Mouse (Mus musculus): ENCODE results near the gene Pigl. TPM values are rescaled to one million over a fixed set of nuclear protein-coding genes. Genes with fewer than 3 reads are reported as not detected.

Gene Pigl
- total RNA-seq, 2 experiments from 2014 or later, result 2.9 to 3.3 TPM

- no peak for DNase-seq
- intact Hi-C loops (cut with DNase I), result loop anchor here (10.0 kb wide), 1 partner anchor 63 kb away; the partner anchor contains the start of gene Trpv2
These were observed 53.4 kb downstream of the Pigl start for GRCm38 (mm10) chr11:62511444-62512202.

- intact Hi-C loops (cut with DNase I), result loop anchor here (10.0 kb wide), 1 partner anchor 62 kb away; the partner anchor contains the start of gene Trpv2
- no peak for DNase-seq
These were observed 54.3 kb downstream of the Pigl start for GRCm38 (mm10) chr11:62512529-62513080.

GRCm38 (mm10) chr11:62513311-62513710, 55.1 kb downstream of the Pigl start:
- no peak for DNase-seq
- intact Hi-C loops (cut with DNase I), result loop anchor here (10.0 kb wide), 1 partner anchor 61 kb away; the partner anchor contains the start of gene Trpv2

DNA sequence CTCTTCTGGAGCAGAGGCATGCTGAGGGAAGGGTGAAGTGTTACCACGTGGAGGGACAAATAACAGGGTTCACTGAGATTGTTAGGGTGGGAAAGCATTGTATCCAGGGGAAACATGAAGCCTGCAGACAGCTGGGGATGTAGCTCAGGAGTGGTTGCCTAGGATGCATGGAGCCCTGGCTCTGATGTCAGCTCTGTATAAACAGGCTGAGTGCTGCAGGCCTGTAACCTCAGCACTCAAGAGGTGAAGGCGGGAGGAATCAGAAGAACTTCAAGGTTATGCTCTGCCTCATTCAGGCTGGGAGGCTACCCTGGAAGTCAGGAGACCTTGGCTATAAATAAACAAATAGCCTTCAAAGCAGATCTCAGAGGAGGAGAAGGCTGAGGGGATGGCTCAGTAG, 60.7 kb downstream of the Pigl start:
- no peak for DNase-seq
- intact Hi-C loops (cut with DNase I), result loop anchor here (10.0 kb wide), 1 partner anchor 56 kb away; the partner anchor contains the start of gene Trpv2

- intact Hi-C loops (cut with DNase I), result no loop called here
- no peak for DNase-seq
These were observed 64.0 kb downstream of the Pigl start for GRCm38 (mm10) chr11:62522283-62522682.

DNA sequence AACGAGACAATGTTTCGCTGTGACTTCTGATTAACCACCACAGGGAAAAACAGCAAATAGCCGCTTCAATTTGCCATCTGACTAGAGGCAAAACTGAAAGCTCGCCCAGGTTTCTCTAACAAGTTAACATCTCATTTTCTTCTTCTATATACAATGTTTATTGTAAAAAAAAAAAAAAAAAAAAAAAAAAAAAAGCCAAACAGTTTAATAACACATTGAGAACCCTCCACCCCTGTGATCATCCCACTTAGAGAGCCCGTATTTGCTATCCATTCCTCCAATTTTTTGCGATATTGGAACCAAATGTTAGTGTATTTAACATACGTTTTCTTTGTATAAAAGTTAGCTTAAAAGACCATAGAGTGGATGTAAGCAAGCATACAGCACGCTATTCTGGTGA, 78.8 kb downstream of the Pigl start:
- no peak for DNase-seq
- intact Hi-C loops (cut with DNase I), result loop anchor here (5.0 kb wide), 1 partner anchor 80 kb away; the partner anchor contains the start of genes Ncor1 and Pigl

DNA sequence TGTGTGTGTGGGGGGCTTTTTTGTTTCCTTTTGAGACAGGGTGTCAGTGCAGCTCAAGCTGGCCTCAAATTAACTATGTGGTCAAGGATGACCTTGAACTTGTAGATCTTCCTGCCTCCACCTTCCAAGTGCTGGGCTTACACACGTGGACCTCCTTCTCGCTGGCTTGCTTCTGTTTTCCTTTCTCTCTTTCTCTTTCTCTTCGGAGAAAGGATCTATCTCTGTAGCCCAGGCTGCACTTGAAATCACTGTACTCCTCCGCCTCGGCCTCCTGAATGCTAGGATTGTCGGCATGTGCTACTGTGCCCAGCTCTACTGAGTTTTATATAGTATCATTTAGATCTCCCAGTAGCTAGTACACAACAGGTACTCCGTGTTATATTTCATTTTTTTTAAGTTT, 79.3 kb downstream of the Pigl start:
- no peak for DNase-seq
- intact Hi-C loops (cut with DNase I), result loop anchor here (5.0 kb wide), 1 partner anchor 80 kb away; the partner anchor contains the start of genes Ncor1 and Pigl

DNA sequence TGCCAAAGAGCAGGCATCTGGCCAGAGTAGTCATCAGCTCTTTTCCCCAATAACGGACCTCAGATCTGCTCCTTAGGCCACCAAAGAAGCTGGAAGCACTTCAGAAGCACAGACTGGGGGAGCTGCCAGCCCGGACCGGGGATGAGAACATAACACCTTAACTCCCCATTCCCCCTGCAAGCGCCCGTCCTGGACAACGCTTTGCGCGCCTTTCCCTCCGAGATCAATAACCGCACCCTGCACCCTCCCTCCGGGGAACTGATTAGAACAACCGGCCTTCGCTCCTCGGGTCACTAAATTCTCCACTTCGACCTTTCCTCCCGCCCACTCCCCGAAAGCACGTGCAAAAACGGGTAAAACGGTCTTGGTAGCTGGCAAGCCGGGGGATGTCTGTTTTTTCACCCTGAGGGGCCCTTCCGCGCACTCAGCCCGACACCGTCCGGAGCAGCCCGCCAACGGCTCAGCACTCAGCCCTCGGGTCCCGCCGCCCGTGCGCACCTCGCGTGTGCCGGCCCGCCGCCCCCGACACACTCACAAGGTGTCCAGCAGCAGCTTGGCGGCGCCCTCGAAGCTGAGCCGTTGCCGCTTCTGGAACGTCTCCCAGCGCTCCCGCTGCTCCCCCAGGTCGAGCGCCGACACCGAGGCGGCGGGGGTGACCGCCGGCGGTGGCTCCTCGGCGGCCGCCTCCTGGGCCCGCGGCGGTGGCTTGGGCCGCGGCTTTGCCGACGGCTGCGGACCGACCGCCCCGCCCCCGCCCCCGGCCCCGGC, 80.2 kb downstream of the Pigl start:
- peak; percentile 60 to 76 for DNase-seq
- intact Hi-C loops (cut with DNase I), result loop anchor here (2.0 to 5.0 kb wide), 2 partner anchors 36 to 81 kb away; partner anchors contain the start of genes Ncor1, Pigl and Trpv2

- peak; percentile 77 to 79 for DNase-seq
- intact Hi-C loops (cut with DNase I), result loop anchor here (2.0 to 5.0 kb wide), 2 partner anchors 36 to 82 kb away; partner anchors contain the start of genes Ncor1, Pigl and Trpv2
These were observed 81.0 kb downstream of the Pigl start, which contains the start of gene Cenpv for GRCm38 (mm10) chr11:62539089-62539890. TSS of gene Cenpv (minus strand) at chr11:62539261.

DNA sequence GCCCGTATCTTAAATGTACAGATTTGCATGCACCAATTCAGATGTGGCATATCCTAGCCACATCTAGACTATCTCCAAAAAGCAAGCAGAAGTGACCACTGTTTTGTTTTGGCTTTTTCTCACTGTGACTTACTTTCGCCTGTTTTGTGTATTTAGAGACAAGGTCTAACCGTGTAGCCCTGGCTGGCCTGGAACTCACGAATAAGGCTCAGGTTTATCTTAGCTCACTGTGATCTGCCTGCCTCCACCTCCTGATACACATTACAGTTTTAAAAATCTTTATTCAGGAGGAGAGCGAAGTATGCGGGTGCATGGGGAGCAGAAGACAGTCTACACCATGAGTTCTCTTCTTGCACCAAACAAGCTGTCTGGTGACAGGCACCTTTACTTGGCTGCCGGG, 81.9 kb downstream of the Pigl start:
- no peak for DNase-seq
- intact Hi-C loops (cut with DNase I), result no loop called here

- no peak for DNase-seq
- intact Hi-C loops (cut with DNase I), result no loop called here
These were observed 82.7 kb downstream of the Pigl start for GRCm38 (mm10) chr11:62540969-62541368.

- intact Hi-C loops (cut with DNase I), result no loop called here
- DNase-seq, result no peak
These were observed 83.3 kb downstream of the Pigl start for GRCm38 (mm10) chr11:62541581-62541980.

- no peak for DNase-seq
- intact Hi-C loops (cut with DNase I), result no loop called here
These were observed 85.7 kb downstream of the Pigl start for GRCm38 (mm10) chr11:62543991-62544390.

GRCm38 (mm10) chr11:62549782-62550181, 91.5 kb downstream of the Pigl start:
- intact Hi-C loops (cut with DNase I), result loop anchor here (1.0 to 2.0 kb wide), 2 partner anchors 53 to 92 kb away; no protein-coding TSS in a partner anchor
- DNase-seq, result peak; percentile 74 to 75

DNA sequence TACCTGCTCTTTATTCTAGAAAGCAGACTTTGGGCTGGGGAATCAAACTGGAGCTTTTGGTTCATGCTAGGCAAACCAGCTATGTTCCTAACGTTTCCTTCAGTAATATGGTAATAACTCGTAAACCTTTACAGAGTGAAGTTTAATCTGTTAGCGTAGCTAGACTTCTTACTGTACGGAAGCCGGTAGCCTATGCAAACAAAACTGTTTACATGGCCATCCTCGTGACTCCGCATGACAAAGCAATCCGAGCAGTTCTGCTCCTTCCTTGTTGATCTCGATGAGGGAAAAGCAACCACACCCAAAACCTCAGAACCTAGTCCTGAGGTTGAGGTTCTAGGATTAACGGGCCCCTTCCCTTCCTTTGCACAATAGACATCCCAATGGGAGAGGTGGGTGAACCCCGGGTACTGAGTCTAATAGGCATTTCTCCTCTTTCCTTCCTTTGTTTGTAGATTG, 92.0 kb downstream of the Pigl start:
- intact Hi-C loops (cut with DNase I), result loop anchor here (1.0 to 2.0 kb wide), 2 partner anchors 53 to 93 kb away; no protein-coding TSS in a partner anchor
- peak; percentile 63 to 74 for DNase-seq

DNA sequence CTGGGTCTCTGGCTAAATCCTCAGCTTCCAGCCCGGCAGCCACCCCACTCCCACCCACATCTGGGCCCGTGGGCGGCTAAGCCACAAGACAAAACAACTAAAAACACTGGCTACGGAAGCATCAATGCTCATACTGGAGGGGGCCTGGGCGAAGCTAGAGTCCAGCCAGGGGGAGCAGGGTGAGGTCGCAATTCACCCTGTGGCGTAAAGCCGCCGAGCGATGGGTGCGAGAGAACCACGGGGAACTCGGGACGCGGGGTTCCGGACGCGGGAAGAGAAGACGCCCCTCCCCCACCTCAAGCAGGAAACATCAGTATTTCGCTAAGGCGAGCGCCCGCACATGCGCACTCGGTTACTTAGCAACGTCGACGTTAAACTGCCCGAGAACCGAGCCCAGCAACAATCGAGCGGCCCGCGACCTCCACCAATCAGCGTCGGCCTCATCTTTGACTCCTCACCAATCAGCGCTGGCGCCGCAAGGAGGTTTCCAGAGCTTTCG, 92.5 kb downstream of the Pigl start, which contains the start of gene Ubb:
Gene Ubb (plus strand): TSS at position 445 of the 499 bp plus-strand sequence.
- intact Hi-C loops (cut with DNase I), result loop anchor here (1.0 to 2.0 kb wide), 2 partner anchors 52 to 93 kb away; no protein-coding TSS in a partner anchor
- DNase-seq, result peak; percentile 98

- intact Hi-C loops (cut with DNase I), result loop anchor here (2.0 kb wide), 1 partner anchor 51 kb away; no protein-coding TSS in a partner anchor
- peak; percentile 94 to 96 for DNase-seq
These were observed 93.2 kb downstream of the Pigl start for GRCm38 (mm10) chr11:62551226-62552119.

DNA sequence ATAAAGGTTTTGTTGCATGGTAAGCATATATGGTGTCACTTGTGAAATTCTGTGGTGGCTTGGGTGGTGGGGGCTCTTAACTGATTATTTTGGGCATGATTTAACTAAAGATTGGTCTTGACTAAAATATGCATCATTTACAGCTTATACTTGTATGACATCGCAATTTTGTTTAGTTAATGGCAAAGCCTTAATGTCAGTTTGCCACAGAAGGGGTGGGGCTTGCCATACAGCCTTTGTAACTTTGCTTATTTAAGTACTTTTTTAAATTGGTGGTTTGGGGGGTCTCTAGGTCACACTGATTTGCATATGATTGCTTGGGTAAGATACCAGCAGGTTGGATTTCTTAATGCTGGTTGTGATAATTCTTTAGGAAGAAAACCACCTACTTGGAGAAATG, 94.9 kb downstream of the Pigl start:
- no peak for DNase-seq
- intact Hi-C loops (cut with DNase I), result no loop called here

All from heart, postnatal 36 days (tissue).